Mouse (Mus musculus) layer of hippocampus, postnatal 25 days (tissue): ENCODE data around the gene Haus7. TPM values are rescaled to one million over a fixed set of nuclear protein-coding genes. Genes with fewer than 3 reads are reported as not detected.

Experiments
- DNase-seq, 2 experiments: peaks; one replicate each; pipeline ENCODE4 v3.0.0; 2022; ENCODE audit warnings: mixed read lengths in 2 of 2, low spot score in 1 of 2; ENCODE audit errors: extremely low spot score in 1 of 2
- total RNA-seq, 2 experiments: library from RNA; stranded (reverse); gene quantifications; 2 replicates each; pipeline ENCODE4 v1.2.3; 2021

Haus7 gene
- total RNA-seq: 1 to 10 TPM; 6.9 to 7.5 TPM

- peak; percentile 59 to 71 for DNase-seq
Observed at GRCm38 (mm10) chrX:73458877-73459392, at the start of gene Haus7. Gene Haus7 (minus strand): TSS chrX:73459044.

GRCm38 (mm10) chrX:73506577-73506976 lies 47.7 kb upstream of the Haus7 start:
- DNase-seq: no peak

DNA sequence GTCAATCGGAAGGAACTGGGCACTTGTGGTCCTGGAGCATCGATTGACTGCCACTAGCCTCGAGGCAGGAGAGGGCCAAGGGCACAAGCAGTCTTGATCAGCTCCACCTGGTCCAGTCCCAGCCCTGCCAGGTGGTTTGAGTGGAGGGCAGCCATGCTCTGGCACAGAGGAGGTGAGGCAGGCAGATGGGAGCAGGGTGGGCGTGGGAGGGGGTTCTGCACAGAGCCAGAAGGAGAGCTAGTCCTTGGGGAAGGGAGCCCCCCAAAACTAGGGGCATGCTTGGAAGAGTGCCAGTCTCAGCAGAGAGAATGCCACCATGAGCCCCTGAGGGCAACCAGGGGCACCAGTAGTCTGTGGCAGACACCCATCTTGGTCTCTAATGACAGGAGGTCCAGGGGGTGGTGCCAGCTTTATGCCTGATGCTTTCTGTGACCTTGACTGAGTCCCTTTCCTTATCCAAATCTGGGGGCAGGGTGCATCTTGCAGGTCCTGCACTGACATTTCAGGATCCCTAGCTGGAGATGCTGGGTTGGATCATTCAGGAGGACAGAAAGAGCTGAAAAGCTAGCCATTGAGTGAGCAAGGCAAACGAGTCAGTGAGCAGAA lies 46.4 kb upstream of the Haus7 start:
- no peak for DNase-seq

DNA sequence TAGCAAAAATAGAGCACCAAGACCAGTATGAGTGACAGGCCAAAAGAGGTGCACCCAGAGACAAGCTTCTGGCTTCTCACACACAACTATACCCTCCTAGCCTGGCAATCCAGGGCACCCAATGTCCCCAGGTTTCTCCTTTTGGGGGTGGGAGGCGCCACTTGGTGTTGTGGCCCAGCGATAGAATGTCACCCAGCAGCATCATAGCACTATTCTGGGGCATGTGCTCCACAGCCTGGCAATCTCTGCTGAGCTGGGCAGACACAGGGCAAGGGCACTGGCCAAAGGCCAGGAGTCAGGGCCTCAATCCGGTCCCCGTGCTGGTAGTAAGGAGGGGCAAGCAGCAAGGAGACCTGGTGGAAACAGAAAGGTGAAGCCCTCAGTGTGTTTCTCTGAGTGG lies 37.9 kb upstream of the Haus7 start:
- DNase-seq: no peak

GRCm38 (mm10) chrX:73493567-73493966 lies 34.7 kb upstream of the Haus7 start:
- peak in 1 of 2 experiments; percentile 54 for DNase-seq

- no peak for DNase-seq
Observed at GRCm38 (mm10) chrX:73490804-73491203, 32.0 kb upstream of the Haus7 start.

- DNase-seq: no peak
Observed at GRCm38 (mm10) chrX:73490186-73490585, 31.3 kb upstream of the Haus7 start.

DNA sequence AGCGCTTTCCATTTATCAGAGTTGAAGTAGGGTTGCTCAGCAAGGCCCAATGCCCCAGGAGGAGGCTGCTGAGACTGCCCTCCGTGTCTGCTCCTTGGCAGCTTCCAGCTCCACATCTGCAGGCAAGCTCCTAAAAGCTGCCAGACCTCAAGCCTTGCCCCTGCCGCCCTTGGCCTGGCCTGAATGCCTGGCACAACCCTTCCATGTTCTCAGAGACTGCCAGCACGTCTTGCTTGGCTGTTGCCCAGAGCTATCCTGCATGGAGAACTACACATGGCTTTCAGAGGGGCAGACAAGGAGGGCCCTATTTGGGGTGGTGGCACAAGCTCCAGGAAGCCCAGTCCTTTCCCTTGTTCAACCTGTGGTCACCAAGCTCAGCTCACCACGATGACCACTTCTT lies 28.1 kb upstream of the Haus7 start:
- DNase-seq: no peak

DNA sequence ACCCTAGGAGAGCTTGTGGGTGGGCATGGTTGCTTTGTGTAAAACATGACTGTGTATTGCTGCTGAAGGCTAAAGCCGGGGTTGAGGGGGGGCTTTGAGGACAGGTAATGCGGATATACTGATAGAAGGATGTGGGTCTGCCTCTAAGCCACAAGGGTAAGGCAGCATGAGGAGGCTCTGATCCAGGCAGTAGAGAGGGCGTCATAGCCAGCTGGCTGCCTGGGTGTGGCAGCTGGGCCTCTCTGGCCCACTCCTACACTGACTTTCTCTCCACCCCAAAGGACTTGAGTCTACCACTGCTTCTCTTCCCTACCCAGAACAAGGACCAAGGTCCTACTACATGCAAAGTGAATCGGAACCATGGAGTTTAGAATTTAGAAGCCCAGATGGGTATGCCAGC lies 26.0 kb upstream of the Haus7 start:
- no peak for DNase-seq

GRCm38 (mm10) chrX:73484076-73484475 lies 25.2 kb upstream of the Haus7 start:
- no peak for DNase-seq

DNA sequence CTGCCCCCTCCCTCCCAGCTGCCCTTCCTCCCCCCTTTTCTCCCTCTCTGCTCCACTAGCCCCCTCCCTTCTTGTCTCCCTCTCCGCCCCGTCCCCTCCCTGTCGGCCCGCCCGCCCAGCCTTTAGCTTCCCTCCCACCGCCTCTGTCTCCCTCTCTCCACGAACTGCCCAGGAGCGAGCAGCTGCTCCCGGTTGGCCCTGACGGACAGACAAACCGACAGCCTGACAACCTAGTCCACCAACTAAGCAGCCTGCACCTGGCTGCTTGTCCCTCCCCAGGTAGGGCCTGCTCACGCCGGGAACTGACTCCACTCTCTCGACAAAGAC lies 24.6 kb upstream of the Haus7 start, which contains the start of gene Bgn:
TSS of gene Bgn (plus strand) at position 119 of the 327 bp plus-strand sequence.
- no peak for DNase-seq

- no peak for DNase-seq
Observed at GRCm38 (mm10) chrX:73482643-73483483, 24.0 kb upstream of the Haus7 start.

DNA sequence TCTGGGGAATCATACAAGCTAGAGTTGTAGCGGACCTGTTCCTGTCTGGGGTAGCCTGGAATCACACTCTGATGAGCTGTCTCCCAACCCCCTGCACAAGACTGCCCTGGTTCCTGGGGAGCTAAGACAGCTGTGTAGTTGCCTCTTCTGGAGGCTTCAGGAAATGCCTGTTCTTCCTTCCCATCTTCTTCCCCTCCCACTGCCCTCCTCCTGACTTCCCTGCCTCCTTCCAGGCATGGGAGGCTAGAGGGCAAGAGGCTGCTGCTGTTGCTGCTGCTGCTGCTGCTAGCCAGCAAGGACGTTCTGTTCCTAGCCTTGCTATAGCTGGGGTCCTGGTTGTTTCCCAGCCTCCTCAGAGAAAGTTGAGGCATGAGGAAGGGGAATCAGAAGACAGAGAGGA lies 21.5 kb upstream of the Haus7 start:
- no peak for DNase-seq

DNA sequence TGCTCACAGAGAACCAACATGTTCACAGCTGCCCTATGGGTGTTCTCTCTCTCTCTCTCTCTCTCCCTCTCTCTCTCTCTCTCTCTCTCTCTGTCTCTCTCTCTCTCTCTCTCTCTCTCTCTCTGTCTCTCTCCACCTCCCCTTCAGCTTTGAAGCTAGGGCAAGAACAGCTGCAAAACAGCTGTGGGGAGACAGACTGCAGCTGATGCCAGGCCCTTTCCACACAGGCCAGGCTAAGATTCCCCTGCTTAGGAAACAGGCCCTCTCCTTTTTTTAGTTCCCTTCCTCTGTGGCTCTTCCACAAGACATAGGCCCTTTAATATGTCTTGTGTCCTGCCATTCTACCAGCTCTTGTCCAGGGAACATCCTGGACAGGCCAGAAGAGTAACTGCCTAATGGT lies 20.8 kb upstream of the Haus7 start:
- DNase-seq: no peak

- DNase-seq: no peak
Observed at GRCm38 (mm10) chrX:73477500-73477899, 18.7 kb upstream of the Haus7 start.

- DNase-seq: no peak
Observed at GRCm38 (mm10) chrX:73476621-73477020, 17.8 kb upstream of the Haus7 start.

DNA sequence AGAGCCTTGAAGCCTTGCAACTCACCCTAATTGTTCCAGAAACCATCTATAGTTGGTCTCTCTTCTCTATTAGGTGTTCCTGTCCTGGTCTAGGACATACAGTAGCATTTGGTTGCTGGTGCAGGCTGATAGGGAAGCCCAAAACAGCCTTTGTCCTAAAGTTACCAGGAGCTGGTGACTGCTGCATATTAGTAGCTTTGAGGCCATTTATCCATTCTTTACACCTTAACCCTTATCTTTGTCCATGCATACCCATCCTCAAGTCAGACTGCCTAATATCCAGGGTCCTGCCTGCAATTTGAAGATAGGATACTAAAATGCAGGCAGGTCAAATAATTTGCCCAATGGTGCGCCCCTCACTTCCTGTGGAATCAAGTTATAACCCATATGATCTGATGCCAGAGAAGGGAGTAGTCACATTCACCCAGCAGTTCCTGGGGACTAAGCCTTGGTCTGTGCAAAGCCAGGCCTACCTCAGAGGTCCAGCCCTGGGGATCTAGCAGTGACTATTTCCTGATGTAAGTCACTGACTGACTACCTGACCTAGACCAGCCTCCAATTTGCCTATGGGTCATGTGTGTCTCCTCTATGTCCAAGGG lies 16.9 kb upstream of the Haus7 start:
- no peak for DNase-seq

GRCm38 (mm10) chrX:73474340-73475165 lies 15.7 kb upstream of the Haus7 start:
- no peak for DNase-seq

- DNase-seq: no peak
Observed at GRCm38 (mm10) chrX:73471764-73472163, 12.9 kb upstream of the Haus7 start.

DNA sequence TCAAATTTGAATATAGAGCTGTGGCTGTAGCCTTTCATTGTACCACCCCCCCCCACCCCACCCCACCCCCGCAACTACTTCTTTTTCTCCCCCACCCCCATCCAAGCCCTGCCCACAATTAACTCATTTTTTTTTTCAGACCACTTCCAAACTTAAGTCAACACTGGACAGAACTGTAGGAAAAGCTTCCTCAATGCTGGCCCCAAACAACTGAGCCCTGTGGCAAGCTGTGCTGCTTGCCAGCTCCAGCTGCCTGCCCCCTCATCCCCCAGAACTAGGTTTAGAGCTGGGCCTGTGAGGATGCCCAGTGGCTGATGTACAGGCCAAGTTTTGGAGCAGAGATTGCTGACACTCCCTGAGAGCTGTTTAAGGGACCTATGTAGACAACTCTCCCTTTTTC lies 9.9 kb upstream of the Haus7 start:
- DNase-seq: no peak

GRCm38 (mm10) chrX:73468330-73468729 lies 9.5 kb upstream of the Haus7 start:
- no peak for DNase-seq
